Mouse (Mus musculus) hindbrain, postnatal 0 days (tissue): ENCODE results near the gene Kcnk4. TPM values are rescaled to one million over a fixed set of nuclear protein-coding genes. Genes with fewer than 3 reads are reported as not detected.

Experiments used
- ATAC-seq: fragments of 200-750 bp; cut with Nextera tagmentation; 2 replicates; pipeline ENCODE4 v1.8.0; 2017; ENCODE audit warnings: mild to moderate bottlenecking, moderate TSS enrichment, moderate library complexity
- DNase-seq: peaks from one replicate; pipeline ENCODE4 v3.0.0-alpha.2; 2015; ENCODE audit warnings: low spot score
- H3K27ac ChIP-seq: fragments of 300-500 bp; sonication (generic); 2 replicates; pipeline ENCODE4 v1.5.1; 2014; ENCODE audit warnings: mild to moderate bottlenecking
- H3K27me3 ChIP-seq: fragments of 300-500 bp; sonication (generic); 2 replicates; pipeline ENCODE4 v1.6.1; 2014; ENCODE audit warnings: low read length, mixed read lengths; ENCODE audit not compliant: insufficient read depth
- H3K36me3 ChIP-seq: fragments of 300-500 bp; sonication (generic); 2 replicates; pipeline ENCODE4 v1.6.1; 2014; ENCODE audit warnings: low read length, mixed read lengths; ENCODE audit not compliant: insufficient read depth
- H3K4me1 ChIP-seq: fragments of 300-500 bp; sonication (generic); 2 replicates; pipeline ENCODE4 v1.6.1; 2014; ENCODE audit warnings: antibody characterized with exemption, low read length, mixed read lengths; ENCODE audit not compliant: insufficient read depth
- H3K4me2 ChIP-seq: fragments of 300-500 bp; sonication (generic); 2 replicates; pipeline ENCODE4 v1.6.1; 2014; ENCODE audit warnings: low read depth, mild to moderate bottlenecking, low read length, moderate library complexity, mixed read lengths
- H3K4me3 ChIP-seq: fragments of 300-500 bp; sonication (generic); 2 replicates; pipeline ENCODE4 v1.5.1; 2014; ENCODE audit warnings: low read length
- H3K9ac ChIP-seq: fragments of 300-500 bp; sonication (generic); replicated peaks from 2 replicates; pipeline ENCODE4 v1.6.1; 2014; ENCODE audit warnings: mild to moderate bottlenecking, low read length, moderate library complexity, mixed read lengths
- H3K9me3 ChIP-seq: fragments of 300-500 bp; sonication (generic); 2 replicates; pipeline ENCODE4 v1.6.1; 2016; ENCODE audit warnings: low read length, mixed read lengths
- CTCF ChIP-seq: IDR thresholded peaks from 2 replicates; pipeline ENCODE4 v1.5.1; 2016; ENCODE audit warnings: antibody characterized with exemption, control low read depth, low read depth
- WGBS: fragments of 180-500 bp; shearing (Covaris S2); extraction: QIAGEN DNeasy Blood & Tissue Kit; methylation state at CpG from one replicate; pipeline ENCODE4 v1.1.7; 2014; 5-methylcytosine and 5-hydroxymethylcytosine counted together
- microRNA-seq, 2 experiments: library from miRNA; unstranded; fragments of <30 nt; microRNA quantifications; one replicate each; pipeline ENCODE4; 2016
- polyA plus RNA-seq: library from polyadenylated mRNA; unstranded; fragments of >200 nt; fragmentation: Nextera tagmentation; extraction: Ambion mirVana; gene quantifications from 2 replicates; pipeline ENCODE4 v1.2.1, GENCODE M21; 2015
- total RNA-seq: library from RNA; depleted of rRNA; stranded (reverse); fragments of >200 nt; gene quantifications from 2 replicates; pipeline ENCODE4 v1.2.3, GENCODE M21; 2014; rRNA removed

Gene Kcnk4
- total and polyA plus RNA-seq, 2 experiments from 2014 or later, result 13.3 to 21.7 TPM

DNA sequence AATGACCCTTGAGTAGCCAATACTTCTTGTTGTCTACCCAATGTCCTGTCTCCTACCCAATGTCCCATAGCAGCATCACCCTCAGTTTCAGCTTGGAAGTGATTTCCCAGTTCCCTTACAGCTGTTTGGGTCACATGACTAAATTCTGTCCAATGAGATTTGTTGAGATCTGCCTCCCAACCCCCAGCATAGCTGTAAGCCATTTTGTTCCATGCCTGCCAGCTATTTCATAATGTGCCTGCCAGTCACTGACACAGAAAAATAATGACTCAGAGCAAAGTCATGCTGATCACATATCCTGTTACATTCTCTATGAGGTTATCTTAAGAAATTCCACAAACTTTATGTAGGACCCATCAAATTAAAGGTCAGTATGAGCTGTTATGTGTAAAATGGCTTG, 57.5 kb downstream of the Kcnk4 start:
- DNase-seq (no peak), ATAC-seq (no peak)

DNA sequence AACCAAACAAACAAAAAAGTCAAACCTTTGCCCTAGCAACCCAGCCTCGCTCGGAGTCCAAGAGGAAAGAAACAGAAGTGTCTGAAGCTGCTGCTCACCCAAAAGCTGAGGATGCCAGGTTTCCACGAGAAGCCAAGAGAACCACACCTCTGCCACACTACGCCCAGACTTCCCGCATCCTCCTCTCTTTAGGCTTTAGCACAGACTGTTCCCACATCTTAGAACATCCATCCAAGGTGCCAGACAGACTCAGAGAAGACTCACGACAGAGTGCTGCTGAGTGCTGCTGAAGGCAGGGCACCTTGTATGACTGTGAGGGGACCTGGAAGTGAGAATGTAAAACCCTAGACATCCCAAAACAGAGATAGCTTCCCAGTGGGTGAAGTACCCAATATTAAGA, 58.5 kb downstream of the Kcnk4 start:
- Histone ChIP-seq H3K27me3 (no peaks in the 10 kb centered on the region), H3K36me3 (no peaks in the 10 kb centered on the region), H3K9ac (no peak overlapping the region), H3K4me3 (no peak overlapping the region), H3K9me3 (peaks cover 5% of the 10 kb centered on the region), H3K4me1 (no peaks in the 10 kb centered on the region), H3K4me2 (no peak overlapping the region), H3K27ac (no peak overlapping the region)
- no peak for TF ChIP-seq CTCF
- no peak for ATAC-seq
- WGBS, result 88% methylated on average over 6 of the region's 6 CpGs
- no peak for DNase-seq

More for the DNA sequence above, 57.5 kb downstream of the Kcnk4 start:
- no peaks in the 10 kb centered on the region for H3K4me1 ChIP-seq
- no peak overlapping the region for H3K4me3 ChIP-seq
- no peaks in the 10 kb centered on the region for H3K27me3 ChIP-seq
- no peak overlapping the region for H3K4me2 ChIP-seq
- H3K36me3 ChIP-seq, result no peaks in the 10 kb centered on the region
- H3K9me3 ChIP-seq, result peaks cover 8% of the 10 kb centered on the region
- no peak for TF ChIP-seq CTCF
- H3K27ac ChIP-seq, result no peak overlapping the region
- H3K9ac ChIP-seq, result no peak overlapping the region

DNA sequence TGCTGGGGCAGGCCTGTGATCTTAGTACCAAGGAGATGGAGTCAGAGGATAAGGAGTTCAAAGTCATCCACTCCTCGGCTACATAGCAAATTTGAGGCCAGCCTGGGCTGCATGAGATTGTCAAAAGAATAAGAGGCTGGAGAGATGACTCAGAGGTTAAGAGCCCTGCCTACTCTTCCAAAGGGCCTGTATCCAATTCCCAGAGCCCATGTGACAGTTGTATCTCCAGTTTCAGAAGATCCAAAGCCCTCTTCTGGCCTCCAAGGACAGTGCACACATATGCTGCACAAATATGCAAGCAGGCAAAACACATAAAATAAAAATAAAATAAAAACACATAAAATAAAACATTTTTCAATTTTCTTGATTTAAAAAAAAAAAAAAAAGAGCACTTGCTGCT, 60.1 kb downstream of the Kcnk4 start:
- no peaks in the 10 kb centered on the region for H3K27me3 ChIP-seq
- no peak overlapping the region for H3K4me3 ChIP-seq
- H3K4me1 ChIP-seq, result no peaks in the 10 kb centered on the region
- TF ChIP-seq CTCF, result no peak
- no peak overlapping the region for H3K27ac ChIP-seq
- no peaks in the 10 kb centered on the region for H3K36me3 ChIP-seq
- no peak for ATAC-seq
- no peak overlapping the region for H3K4me2 ChIP-seq
- H3K9ac ChIP-seq, result no peak overlapping the region
- DNase-seq, result no peak
- H3K9me3 ChIP-seq, result no peaks in the 10 kb centered on the region; the same call in 1 of the 2 replicates
- WGBS, result 85% methylated on average over 1 of the region's 1 CpGs

Small RNA genes within 50 kb of the gene (microRNA-seq; reads per million reads assigned to microRNA genes)
- 1.8 to 2.6 reads per million in 2 experiments for gene Mir6990

Other genes starting within 250 kb of the Kcnk4 start
- gene Rps6ka4, start 93.9 kb downstream of the Kcnk4 start, total RNA-seq, result 26.0 and 27.7 TPM in 2 replicates
- 19.5 and 22.1 TPM in 2 replicates for gene Rps6ka4, start 93.9 kb downstream of the Kcnk4 start, polyA plus RNA-seq
- gene Ccdc88b, start 76.3 kb downstream of the Kcnk4 start, total RNA-seq, result 1.8 and 2.2 TPM in 2 replicates
- gene Ccdc88b, start 76.3 kb downstream of the Kcnk4 start, polyA plus RNA-seq, result 1.2 and 1.5 TPM in 2 replicates
- 61.7 and 68.6 TPM in 2 replicates for gene Trmt112, start 24.8 kb downstream of the Kcnk4 start, total RNA-seq
- 109 and 111 TPM in 2 replicates for gene Trmt112, start 24.8 kb downstream of the Kcnk4 start, polyA plus RNA-seq
- gene Prdx5, start 24.4 kb downstream of the Kcnk4 start, total RNA-seq, result 184 and 228 TPM in 2 replicates
- gene Prdx5, start 24.4 kb downstream of the Kcnk4 start, polyA plus RNA-seq, result 587 and 589 TPM in 2 replicates
- gene Esrra, start 12.7 kb downstream of the Kcnk4 start, total RNA-seq, result 47.0 and 61.6 TPM in 2 replicates
- 11.8 and 12.3 TPM in 2 replicates for gene Esrra, start 12.7 kb downstream of the Kcnk4 start, polyA plus RNA-seq
- gene Catsperz, start 9.1 kb downstream of the Kcnk4 start, total RNA-seq, result 2.0 TPM in 1 of 2 replicates, not detected in the other
- gene Catsperz, start 9.1 kb downstream of the Kcnk4 start, polyA plus RNA-seq, result 2.9 and 3.7 TPM in 2 replicates
- 58.2 and 67.0 TPM in 2 replicates for gene Bad, start 7.3 kb upstream of the Kcnk4 start, total RNA-seq
- gene Bad, start 7.3 kb upstream of the Kcnk4 start, polyA plus RNA-seq, result 86.6 and 88.0 TPM in 2 replicates
- gene Gpr137, start 8.0 kb upstream of the Kcnk4 start, total RNA-seq, result 122 and 129 TPM in 2 replicates
- gene Gpr137, start 8.0 kb upstream of the Kcnk4 start, polyA plus RNA-seq, result 65.6 and 68.7 TPM in 2 replicates
- 150 and 155 TPM in 2 replicates for gene Ppp1r14b, start 40.5 kb upstream of the Kcnk4 start, total RNA-seq
- gene Ppp1r14b, start 40.5 kb upstream of the Kcnk4 start, polyA plus RNA-seq, result 198 and 210 TPM in 2 replicates
- gene Plcb3, start 42.0 kb upstream of the Kcnk4 start, total RNA-seq, result 18.5 and 23.1 TPM in 2 replicates
- 11.1 and 14.4 TPM in 2 replicates for gene Plcb3, start 42.0 kb upstream of the Kcnk4 start, polyA plus RNA-seq
- gene Fkbp2, start 46.0 kb upstream of the Kcnk4 start, total RNA-seq, result 8.3 and 29.2 TPM in 2 replicates
- 169 and 177 TPM in 2 replicates for gene Fkbp2, start 46.0 kb upstream of the Kcnk4 start, polyA plus RNA-seq
- 40.5 and 40.9 TPM in 2 replicates for gene Vegfb, start 53.1 kb upstream of the Kcnk4 start, total RNA-seq
- 90.8 and 92.3 TPM in 2 replicates for gene Vegfb, start 53.1 kb upstream of the Kcnk4 start, polyA plus RNA-seq
- gene Dnajc4, start 58.1 kb upstream of the Kcnk4 start, total RNA-seq, result 13.5 and 28.3 TPM in 2 replicates
- gene Dnajc4, start 58.1 kb upstream of the Kcnk4 start, polyA plus RNA-seq, result 25.6 and 29.5 TPM in 2 replicates
- gene Nudt22, start 61.6 kb upstream of the Kcnk4 start, total RNA-seq, result 17.4 and 19.7 TPM in 2 replicates
- 20.8 and 23.1 TPM in 2 replicates for gene Nudt22, start 61.6 kb upstream of the Kcnk4 start, polyA plus RNA-seq
- 31.1 and 33.0 TPM in 2 replicates for gene Trpt1, start 61.6 kb upstream of the Kcnk4 start, total RNA-seq
- 22.9 and 23.5 TPM in 2 replicates for gene Trpt1, start 61.6 kb upstream of the Kcnk4 start, polyA plus RNA-seq
- gene Fermt3, start 85.0 kb upstream of the Kcnk4 start, total RNA-seq, result 4.0 and 7.5 TPM in 2 replicates
- gene Fermt3, start 85.0 kb upstream of the Kcnk4 start, polyA plus RNA-seq, result 3.5 and 4.0 TPM in 2 replicates
- 87.3 and 89.0 TPM in 2 replicates for gene Stip1, start 105.5 kb upstream of the Kcnk4 start, total RNA-seq
- gene Stip1, start 105.5 kb upstream of the Kcnk4 start, polyA plus RNA-seq, result 146 and 151 TPM in 2 replicates
- 4.8 and 9.5 TPM in 2 replicates for gene Macrod1, start 122.3 kb upstream of the Kcnk4 start, total RNA-seq
- gene Macrod1, start 122.3 kb upstream of the Kcnk4 start, polyA plus RNA-seq, result 6.5 and 6.7 TPM in 2 replicates
- gene Flrt1, start 171.2 kb upstream of the Kcnk4 start, total RNA-seq, result 8.4 and 10.1 TPM in 2 replicates
- gene Flrt1, start 171.2 kb upstream of the Kcnk4 start, polyA plus RNA-seq, result 7.8 and 8.1 TPM in 2 replicates